Mouse (Mus musculus) cerebellum, postnatal 10 days (tissue): ENCODE data around the gene Dffa.

Source experiments
- DNase-seq, 2 experiments: peaks; one replicate each; pipeline ENCODE4 v3.0.0; 2021; ENCODE audit warnings: mixed read lengths in 2 of 2

The Dffa gene

GRCm38 (mm10) chr4:149103875-149104561, at the start of gene Dffa:
Dffa (plus strand) TSS chr4:149104146.
- DNase-seq, result peak; percentile 96 to 97

- DNase-seq, result no peak
Observed at GRCm38 (mm10) chr4:149055847-149056246, 48.1 kb upstream of the Dffa start.

- no peak for DNase-seq
Observed at GRCm38 (mm10) chr4:149056957-149057356, 47.0 kb upstream of the Dffa start.

- no peak for DNase-seq
Observed at GRCm38 (mm10) chr4:149057470-149057869, 46.5 kb upstream of the Dffa start.

- no peak for DNase-seq
Observed at GRCm38 (mm10) chr4:149058298-149058697, 45.6 kb upstream of the Dffa start.

GRCm38 (mm10) chr4:149059713-149060112, 44.2 kb upstream of the Dffa start:
- DNase-seq, result no peak

GRCm38 (mm10) chr4:149060621-149061431, 43.1 kb upstream of the Dffa start:
- DNase-seq, result peak; percentile 47 to 58

GRCm38 (mm10) chr4:149061432-149061718, 42.6 kb upstream of the Dffa start:
- DNase-seq, result no peak

- DNase-seq, result no peak
Observed at GRCm38 (mm10) chr4:149062406-149063318, 41.3 kb upstream of the Dffa start.

GRCm38 (mm10) chr4:149064061-149064854, 39.7 kb upstream of the Dffa start:
- DNase-seq, result no peak

- DNase-seq, result peak; percentile 47 to 53
Observed at GRCm38 (mm10) chr4:149066672-149067551, 37.0 kb upstream of the Dffa start.

GRCm38 (mm10) chr4:149075073-149075472, 28.9 kb upstream of the Dffa start:
- DNase-seq, result no peak

GRCm38 (mm10) chr4:149075871-149076575, 27.9 kb upstream of the Dffa start:
- DNase-seq, result peak; percentile 76 to 80

GRCm38 (mm10) chr4:149078261-149078660, 25.7 kb upstream of the Dffa start:
- DNase-seq, result no peak

GRCm38 (mm10) chr4:149079629-149080028, 24.3 kb upstream of the Dffa start:
- no peak for DNase-seq

- DNase-seq, result no peak
Observed at GRCm38 (mm10) chr4:149080111-149080510, 23.8 kb upstream of the Dffa start.

GRCm38 (mm10) chr4:149081528-149081927, 22.4 kb upstream of the Dffa start:
- peak; percentile 86 to 93 for DNase-seq

- no peak for DNase-seq
Observed at GRCm38 (mm10) chr4:149085381-149085780, 18.6 kb upstream of the Dffa start.

- no peak for DNase-seq
Observed at GRCm38 (mm10) chr4:149091364-149091763, 12.6 kb upstream of the Dffa start.

- no peak for DNase-seq
Observed at GRCm38 (mm10) chr4:149097956-149098355, 6.0 kb upstream of the Dffa start.

- no peak for DNase-seq
Observed at GRCm38 (mm10) chr4:149098571-149098970, 5.4 kb upstream of the Dffa start.
